Mouse (Mus musculus) intestine, postnatal 0 days (tissue): ENCODE results near the gene Omp. TPM values are rescaled to one million over a fixed set of nuclear protein-coding genes. Genes with fewer than 3 reads are reported as not detected.
A peak's percentile ranks its signal among the peaks of the same experiment; 100 is the strongest.

Experiments
- ATAC-seq: fragments of 200-750 bp; cut with Nextera tagmentation; 2 replicates; pipeline ENCODE4 v1.8.0; 2017; ENCODE audit warnings: mild to moderate bottlenecking, moderate TSS enrichment, moderate library complexity
- H3K27ac ChIP-seq: fragments of 300-500 bp; sonication (generic); 2 replicates; pipeline ENCODE4 v1.5.1; 2014; ENCODE audit warnings: mild to moderate bottlenecking, low read depth, low read length, moderate library complexity
- H3K27me3 ChIP-seq: fragments of 300-500 bp; sonication (generic); replicated peaks from 2 replicates; pipeline ENCODE4 v1.6.1; 2014; ENCODE audit warnings: low read length, mixed read lengths; ENCODE audit not compliant: control insufficient read depth, insufficient read depth
- H3K36me3 ChIP-seq: fragments of 300-500 bp; sonication (generic); 2 replicates; pipeline ENCODE4 v1.6.1; 2014; ENCODE audit warnings: mild to moderate bottlenecking, moderate library complexity; ENCODE audit not compliant: control insufficient read depth, insufficient read depth
- H3K4me1 ChIP-seq: fragments of 300-500 bp; sonication (generic); replicated peaks from 2 replicates; pipeline ENCODE4 v1.6.1; 2014; ENCODE audit warnings: antibody characterized with exemption, low read length, mixed read lengths; ENCODE audit not compliant: control insufficient read depth, insufficient read depth
- H3K4me2 ChIP-seq: fragments of 300-500 bp; sonication (generic); replicated peaks from 2 replicates; pipeline ENCODE4 v1.6.1; 2014; ENCODE audit warnings: low read depth, mild to moderate bottlenecking, moderate library complexity
- H3K4me3 ChIP-seq: fragments of 300-500 bp; sonication (generic); 2 replicates; pipeline ENCODE4 v1.5.1; 2014; ENCODE audit warnings: low read depth, low read length
- H3K9ac ChIP-seq: fragments of 300-500 bp; sonication (generic); 2 replicates; pipeline ENCODE4 v1.6.1; 2014; ENCODE audit warnings: mild to moderate bottlenecking, low read depth, low read length
- H3K9me3 ChIP-seq: fragments of 300-500 bp; sonication (generic); 2 replicates; pipeline ENCODE4 v1.6.1; 2016; ENCODE audit warnings: mixed run types; ENCODE audit not compliant: control insufficient read depth
- CTCF ChIP-seq: sonication (generic); IDR thresholded peaks from 2 replicates; pipeline ENCODE4 v1.5.1; 2016; ENCODE audit warnings: low read depth, mild to moderate bottlenecking, control low read depth, antibody characterized with exemption, moderate library complexity
- WGBS: fragments of 180-500 bp; shearing (Covaris S2); extraction: QIAGEN DNeasy Blood & Tissue Kit; methylation state at CpG from one replicate; pipeline ENCODE4 v1.1.7; 2014; 5-methylcytosine and 5-hydroxymethylcytosine counted together
- polyA plus RNA-seq: library from polyadenylated mRNA; unstranded; fragments of >200 nt; fragmentation: Nextera tagmentation; extraction: Ambion mirVana; gene quantifications from 2 replicates; pipeline ENCODE4 v1.2.1, GENCODE M21; 2015

Omp gene
- polyA plus RNA-seq, 1 experiment from 2014 or later: 0.10 TPM

- no peak overlapping the region for H3K9ac ChIP-seq
- 84% methylated on average over 8 of the region's 8 CpGs for WGBS
- H3K36me3 ChIP-seq: 0 out of 2 replicates have a peak, but pooled peaks cover 4% of the 10 kb centered on the region
- H3K27ac ChIP-seq: no peak overlapping the region
- no peak overlapping the region for H3K4me2 ChIP-seq
- ATAC-seq: no peak
- H3K9me3 ChIP-seq: no peaks in the 10 kb centered on the region
- H3K4me3 ChIP-seq: no peak overlapping the region
- no peaks in the 10 kb centered on the region for H3K4me1 ChIP-seq
- no peaks in the 10 kb centered on the region for H3K27me3 ChIP-seq
- no peak for TF ChIP-seq CTCF
Observed at GRCm38 (mm10) chr7:98147766-98148165, 2.5 kb upstream of the Omp start.

- TF ChIP-seq CTCF: no peak
- Histone ChIP-seq H3K4me3 (no peak overlapping the region), H3K9me3 (no peaks in the 10 kb centered on the region), H3K36me3 (no peaks in the 10 kb centered on the region), H3K4me1 (no peaks in the 10 kb centered on the region), H3K27me3 (no peaks in the 10 kb centered on the region), H3K9ac (no peak overlapping the region), H3K27ac (no peak overlapping the region), H3K4me2 (no peak overlapping the region)
- WGBS: 61% methylated on average over 8 of the region's 8 CpGs
- no peak for ATAC-seq
Observed at GRCm38 (mm10) chr7:98146447-98146845, 1.1 kb upstream of the Omp start.

- no peak for ATAC-seq
- 90% methylated on average over 12 of the region's 12 CpGs for WGBS
- H3K4me2 ChIP-seq: no peak overlapping the region
Observed at GRCm38 (mm10) chr7:98145842-98146446, 642 bp upstream of the Omp start.

GRCm38 (mm10) chr7:98142648-98143047 is 2.7 kb downstream of the Omp start:
- Histone ChIP-seq H3K9ac (no peak overlapping the region), H3K27ac (no peak overlapping the region), H3K27me3 (no peaks in the 10 kb centered on the region), H3K4me1 (no peaks in the 10 kb centered on the region), H3K36me3 (no peaks in the 10 kb centered on the region), H3K4me2 (no peak overlapping the region), H3K4me3 (no peak overlapping the region), H3K9me3 (no peaks in the 10 kb centered on the region)
- 71% methylated on average over 3 of the region's 3 CpGs for WGBS
- no peak for ATAC-seq
- no peak for TF ChIP-seq CTCF

More at GRCm38 (mm10) chr7:98145842-98146446, 642 bp upstream of the Omp start:
- Histone ChIP-seq H3K27ac (no peak overlapping the region), H3K9me3 (no peaks in the 10 kb centered on the region), H3K27me3 (no peaks in the 10 kb centered on the region), H3K4me3 (no peak overlapping the region), H3K36me3 (no peaks in the 10 kb centered on the region), H3K9ac (no peak overlapping the region), H3K4me1 (no peaks in the 10 kb centered on the region)
- TF ChIP-seq CTCF: no peak

- Histone ChIP-seq H3K36me3 (no peaks in the 10 kb centered on the region), H3K9ac (no peak overlapping the region), H3K9me3 (no peaks in the 10 kb centered on the region), H3K4me2 (no peak overlapping the region), H3K27me3 (no peaks in the 10 kb centered on the region), H3K4me1 (no peaks in the 10 kb centered on the region), H3K4me3 (no peak overlapping the region), H3K27ac (no peak overlapping the region)
- 75% methylated on average over 8 of the region's 8 CpGs for WGBS
- ATAC-seq: no peak
- no peak for TF ChIP-seq CTCF
Observed at GRCm38 (mm10) chr7:98142247-98142646, 3.1 kb downstream of the Omp start.

- Histone ChIP-seq H3K4me2 (no peak overlapping the region), H3K9me3 (no peaks in the 10 kb centered on the region), H3K4me3 (no peak overlapping the region), H3K27ac (no peak overlapping the region), H3K9ac (no peak overlapping the region), H3K4me1 (no peaks in the 10 kb centered on the region), H3K36me3 (no peaks in the 10 kb centered on the region), H3K27me3 (no peaks in the 10 kb centered on the region)
- ATAC-seq: 0 out of 2 replicates have a peak, but pooled peaks have one; percentile 28
- TF ChIP-seq CTCF: peak; percentile 64
- WGBS: 64% methylated on average over 3 of the region's 3 CpGs
Observed at GRCm38 (mm10) chr7:98141206-98141605, 4.1 kb downstream of the Omp start.
